Mouse (Mus musculus) fat pad, adult 2 months (tissue): Measurements from ENCODE around the gene Plcg2.

Experiments
- DNase-seq: peaks from one replicate; pipeline ENCODE4 v3.0.0-alpha.2; 2011; ENCODE audit warnings: low read depth, low spot score; ENCODE audit errors: extremely low read depth

The Plcg2 gene

DNA sequence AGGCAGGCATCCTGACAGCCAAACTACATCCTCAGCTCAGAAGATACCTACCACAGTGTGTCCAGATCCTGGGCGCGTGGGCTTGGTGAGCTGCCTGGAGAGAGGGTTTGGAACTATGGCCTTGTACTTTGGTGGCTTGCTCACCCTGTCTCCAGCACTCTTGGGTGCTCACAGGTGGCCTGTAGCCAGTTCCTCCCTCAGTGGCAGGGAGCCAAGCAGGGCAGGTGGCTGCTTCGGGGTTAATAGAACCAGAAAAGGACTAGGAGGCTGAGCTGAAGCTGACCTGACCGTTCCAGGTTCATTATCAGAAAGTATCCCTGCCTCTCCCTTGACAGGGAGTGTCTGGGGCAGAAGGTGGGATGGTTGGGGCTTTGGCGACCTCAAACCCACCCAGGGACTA, 48.3 kb downstream of the Plcg2 start:
- DNase-seq: no peak

DNA sequence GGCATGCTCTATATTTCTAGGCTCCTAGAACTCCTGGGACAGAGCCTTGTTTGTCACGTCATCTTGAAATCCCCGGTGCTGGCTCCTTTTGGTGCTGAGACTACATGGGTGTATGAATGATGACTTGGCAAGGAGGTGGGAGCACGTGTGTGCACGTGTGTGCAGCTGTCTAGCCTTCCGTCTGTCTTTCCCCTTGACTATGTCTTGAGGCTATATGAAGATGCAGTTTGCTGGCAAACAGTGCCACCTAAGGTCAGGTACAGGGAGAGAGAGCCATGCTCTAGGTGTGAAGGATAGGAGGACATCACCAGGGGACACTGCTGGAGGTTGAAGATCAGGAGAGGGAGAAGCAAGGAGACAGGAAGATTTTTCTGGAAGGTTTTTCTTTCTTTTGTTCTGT, 49.9 kb downstream of the Plcg2 start:
- DNase-seq: no peak

DNA sequence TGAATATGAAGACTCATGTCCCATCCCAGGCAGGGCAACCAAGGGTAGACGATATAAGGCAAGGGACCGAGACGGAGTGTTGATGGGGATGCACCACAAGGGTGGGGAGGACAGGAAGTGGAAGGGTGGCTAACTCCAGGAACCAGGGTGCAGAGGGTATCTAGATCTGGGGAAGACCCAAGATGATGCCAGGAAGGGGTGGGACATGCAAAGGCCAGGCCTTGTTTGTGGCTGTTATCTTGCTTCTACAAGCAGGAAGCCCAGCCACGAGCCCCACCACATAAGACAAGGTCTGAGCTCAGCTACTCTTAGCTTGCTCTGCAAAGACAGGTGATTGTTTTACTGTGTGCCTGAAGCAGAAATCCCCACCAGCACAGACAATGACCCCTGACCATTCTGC, 50.4 kb downstream of the Plcg2 start:
- no peak for DNase-seq

DNA sequence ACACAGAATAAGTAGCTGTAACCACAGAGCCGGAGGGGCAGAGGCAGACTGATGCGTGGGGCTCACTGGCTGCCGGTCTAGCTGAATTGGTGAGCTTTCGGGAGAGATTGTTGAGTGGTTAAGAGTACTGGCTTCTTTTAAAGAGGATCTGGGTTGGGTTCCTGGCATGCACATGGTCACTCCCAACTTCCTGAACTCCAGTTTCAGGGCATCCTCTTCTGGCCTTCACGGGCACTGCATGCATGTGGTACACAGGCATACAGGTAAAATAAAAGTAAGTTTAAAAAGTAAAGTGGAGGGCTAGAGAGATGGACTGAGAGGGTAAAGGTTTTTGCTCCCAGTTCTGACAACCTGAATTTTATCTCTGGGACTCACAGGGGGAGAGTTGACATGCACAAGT, 52.4 kb downstream of the Plcg2 start:
- DNase-seq: no peak

DNA sequence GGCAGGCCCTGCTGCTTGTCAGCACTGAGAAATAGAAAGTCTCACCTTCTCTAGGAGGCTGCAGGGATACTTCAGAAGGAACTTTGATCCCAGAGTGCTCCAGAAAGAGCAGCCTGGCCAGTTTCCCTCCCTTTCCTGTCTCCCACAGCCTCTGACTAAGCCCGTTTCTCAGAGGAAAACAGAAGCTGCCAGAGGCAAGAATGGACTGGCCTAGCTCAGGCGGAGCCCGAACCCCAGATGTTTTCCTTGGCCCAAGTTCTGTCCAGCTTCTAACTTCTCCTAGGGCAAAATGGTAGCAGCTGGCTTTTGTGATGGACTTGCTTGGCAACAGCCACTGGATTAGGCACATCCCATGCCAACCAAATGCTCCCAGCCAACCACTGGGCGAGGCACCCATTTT, 62.9 kb downstream of the Plcg2 start:
- peak; percentile 99 for DNase-seq

DNA sequence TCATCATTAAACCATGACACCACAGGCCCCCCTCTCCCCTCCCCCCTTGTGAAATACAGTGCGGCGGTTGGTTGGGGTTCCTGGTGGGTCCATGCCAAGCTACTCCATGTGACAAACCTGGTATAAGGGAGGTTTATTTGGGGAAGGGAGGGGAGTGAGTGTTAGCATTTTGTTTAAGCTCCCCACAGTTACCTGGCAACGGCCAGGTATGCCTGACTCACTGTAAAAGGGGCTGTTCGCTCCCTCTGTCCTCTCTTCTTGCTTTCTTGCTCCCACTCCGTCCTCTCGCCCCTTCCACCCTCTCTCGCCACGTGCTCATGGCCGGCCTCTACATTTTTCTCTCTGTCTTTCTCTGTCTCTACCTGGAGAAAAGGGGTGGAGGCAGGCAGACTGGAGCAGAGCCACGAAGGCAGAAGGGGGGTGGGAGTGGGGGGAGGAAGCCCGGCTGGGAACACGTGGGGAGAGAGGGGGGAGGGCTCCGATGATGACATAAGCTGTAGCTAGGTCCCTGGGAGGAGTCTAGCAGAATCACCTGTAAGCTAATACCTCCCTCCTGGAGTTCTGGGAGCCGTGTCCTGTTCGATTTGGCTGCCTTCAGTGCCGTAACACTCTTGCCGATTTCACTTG, 63.8 kb downstream of the Plcg2 start:
- peak; percentile 33 for DNase-seq

DNA sequence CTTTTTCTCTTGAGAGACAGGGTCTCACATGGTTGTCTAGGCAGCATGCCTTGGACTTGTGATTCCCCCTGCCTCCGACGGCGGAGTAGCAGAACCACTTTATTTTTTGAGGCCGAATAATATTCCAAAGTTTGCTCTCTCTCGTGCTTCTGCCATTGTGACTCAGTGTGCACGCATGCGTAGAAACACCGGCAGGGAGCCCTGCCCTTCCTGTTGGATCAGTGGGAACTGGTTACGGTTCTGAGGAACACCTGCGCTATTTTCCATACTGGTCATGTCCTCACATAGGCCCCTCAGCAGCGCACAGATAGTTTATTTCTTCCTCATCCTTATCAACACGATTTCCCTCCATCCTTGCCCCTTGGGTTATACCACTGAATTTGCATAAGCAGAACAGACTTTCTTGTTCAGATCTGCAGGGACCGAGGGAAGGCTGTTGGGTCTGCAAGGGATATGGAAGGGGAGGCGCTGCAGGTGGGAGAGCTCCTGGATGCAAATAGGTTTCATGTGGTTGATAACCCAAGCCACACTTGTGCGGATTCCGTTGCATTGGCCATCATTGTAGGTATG, 64.4 kb downstream of the Plcg2 start:
- no peak for DNase-seq

DNA sequence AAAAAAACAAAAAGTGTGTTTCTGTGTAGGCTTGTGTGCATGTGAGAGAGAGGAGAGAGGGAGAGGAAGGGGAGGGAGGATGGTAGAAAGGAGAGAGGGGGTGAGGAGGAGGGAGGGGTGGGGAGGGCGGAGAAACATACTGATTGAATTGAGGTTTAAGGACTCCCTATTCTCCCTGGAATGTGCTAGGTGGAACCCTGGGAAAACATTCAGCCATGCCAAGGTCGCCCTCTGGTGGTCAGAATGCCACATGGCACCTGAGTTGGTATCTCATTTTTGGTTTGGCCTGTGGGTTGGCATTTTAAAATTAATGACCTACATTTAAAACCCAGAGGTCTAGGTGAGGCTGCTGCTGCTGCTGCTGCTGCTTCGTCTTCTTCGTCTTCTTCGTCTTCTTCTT, 71.3 kb downstream of the Plcg2 start:
- no peak for DNase-seq

DNA sequence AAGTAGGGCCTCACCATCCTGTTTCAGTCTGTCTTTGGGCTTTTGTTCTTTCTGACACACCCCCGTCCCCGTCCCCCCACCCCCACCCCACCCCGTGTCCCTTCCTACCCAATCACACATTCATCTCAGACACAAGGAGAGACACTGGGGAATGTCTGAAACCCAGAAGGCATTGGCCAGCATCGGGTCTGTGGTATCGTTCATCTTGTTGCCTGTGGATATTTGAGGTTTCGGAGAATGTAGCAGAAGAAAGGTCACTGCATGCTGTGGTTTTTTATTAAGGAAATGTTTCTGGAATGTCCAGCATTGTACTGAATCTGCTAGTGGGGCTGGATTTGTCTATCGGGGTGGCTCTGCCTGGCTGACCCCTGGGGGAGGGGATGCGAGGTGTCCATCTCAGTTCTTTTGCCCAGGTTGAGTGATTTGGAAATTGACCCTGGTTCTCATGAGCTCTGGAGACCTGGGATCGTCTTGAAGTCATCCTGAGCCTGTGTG, 78.2 kb downstream of the Plcg2 start:
- no peak for DNase-seq

DNA sequence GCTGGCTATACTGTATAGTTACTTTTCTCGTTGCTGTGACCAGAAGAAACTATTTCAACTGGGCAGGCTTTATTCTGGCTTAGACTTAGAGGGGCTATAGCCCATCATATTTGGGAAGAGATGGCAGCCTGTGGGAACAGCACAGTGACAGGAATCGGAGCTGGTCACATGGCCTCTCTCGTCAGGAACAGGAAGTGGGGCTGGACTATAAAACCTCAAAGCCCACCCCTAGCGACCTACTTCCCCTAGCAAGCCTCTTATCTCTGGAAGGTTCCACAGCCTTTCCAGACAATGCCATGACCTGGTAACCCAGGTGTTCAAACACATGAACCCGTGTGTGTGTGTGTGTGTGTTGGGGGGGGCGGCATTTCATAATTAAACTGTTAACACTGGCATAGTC, 79.0 kb downstream of the Plcg2 start:
- no peak for DNase-seq

DNA sequence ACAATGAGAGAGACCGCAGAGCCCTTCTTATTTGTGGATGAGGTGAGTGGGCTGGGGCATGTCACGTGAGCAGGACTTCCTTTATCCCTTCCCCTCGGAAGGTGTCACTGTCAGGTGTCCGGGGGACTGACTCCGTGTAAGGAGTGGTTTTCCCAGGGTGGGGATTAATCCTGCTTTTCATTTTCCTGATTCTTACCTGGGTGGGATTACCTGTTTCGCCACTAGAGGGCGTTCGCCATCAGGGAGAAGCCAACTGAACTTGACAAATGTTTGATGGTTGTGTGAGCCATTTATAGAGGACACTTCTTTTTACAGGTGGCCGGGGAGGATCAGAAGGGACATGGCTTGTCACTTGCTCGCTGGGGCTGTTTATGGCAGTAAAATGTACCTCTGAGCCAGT, 79.8 kb downstream of the Plcg2 start:
- DNase-seq: no peak

DNA sequence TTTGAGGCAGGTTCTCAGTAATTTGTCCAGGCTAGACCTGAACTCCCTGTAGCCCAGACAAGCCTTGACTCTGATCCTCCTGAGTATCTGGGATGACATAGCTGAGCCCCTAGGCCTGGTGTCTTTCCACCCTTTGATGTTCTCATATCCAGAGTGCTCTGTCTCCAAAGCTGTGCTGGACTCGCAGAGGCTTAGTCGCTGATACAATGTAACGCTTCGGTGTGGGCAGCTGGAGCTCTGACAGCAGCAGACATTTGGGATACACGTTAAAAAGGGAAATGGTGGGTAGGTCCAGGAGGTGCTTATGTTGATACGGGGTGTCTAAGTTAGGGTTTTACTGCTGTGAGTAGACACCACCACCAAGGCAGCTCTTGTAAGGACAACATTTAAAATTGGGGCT, 80.8 kb downstream of the Plcg2 start:
- no peak for DNase-seq

DNA sequence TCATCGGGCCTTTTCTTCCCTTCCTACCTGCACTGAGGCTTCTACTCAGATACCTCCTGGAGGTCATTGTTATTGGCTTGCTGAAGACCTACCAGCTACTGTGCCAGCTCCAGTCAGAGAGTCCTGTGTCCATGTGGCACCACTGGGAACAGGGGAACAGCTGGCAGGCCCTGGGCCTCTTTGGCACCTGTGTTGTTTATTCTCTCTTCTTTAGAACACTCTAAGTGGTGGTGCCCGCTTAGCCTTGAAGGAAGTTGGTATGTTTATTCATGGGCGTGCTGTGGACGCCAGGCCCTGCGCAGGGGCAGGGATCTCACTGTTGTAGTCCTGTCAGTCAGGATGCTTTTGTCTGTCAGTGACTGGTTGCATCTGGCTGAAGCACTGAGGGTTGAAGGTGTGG, 95.8 kb downstream of the Plcg2 start:
- DNase-seq: no peak

DNA sequence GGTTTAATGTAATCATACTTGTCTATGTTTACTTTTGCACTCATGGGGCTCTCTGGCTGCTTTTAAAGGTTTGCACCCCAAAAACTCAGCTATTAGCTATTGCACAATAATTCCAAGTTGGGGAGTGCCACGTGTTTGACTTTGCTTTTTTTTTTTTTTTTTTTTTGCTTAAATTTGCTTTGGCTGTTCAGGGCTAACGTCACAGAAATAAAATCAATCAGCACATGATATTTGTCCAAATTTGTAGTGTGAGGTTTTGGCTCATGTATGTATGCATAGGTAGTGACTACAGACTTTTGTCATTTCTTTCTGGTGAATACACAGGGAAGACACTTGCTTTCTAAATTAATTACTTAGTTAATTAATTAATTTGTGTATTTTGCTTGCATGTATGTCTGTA, 96.9 kb downstream of the Plcg2 start:
- DNase-seq: no peak

DNA sequence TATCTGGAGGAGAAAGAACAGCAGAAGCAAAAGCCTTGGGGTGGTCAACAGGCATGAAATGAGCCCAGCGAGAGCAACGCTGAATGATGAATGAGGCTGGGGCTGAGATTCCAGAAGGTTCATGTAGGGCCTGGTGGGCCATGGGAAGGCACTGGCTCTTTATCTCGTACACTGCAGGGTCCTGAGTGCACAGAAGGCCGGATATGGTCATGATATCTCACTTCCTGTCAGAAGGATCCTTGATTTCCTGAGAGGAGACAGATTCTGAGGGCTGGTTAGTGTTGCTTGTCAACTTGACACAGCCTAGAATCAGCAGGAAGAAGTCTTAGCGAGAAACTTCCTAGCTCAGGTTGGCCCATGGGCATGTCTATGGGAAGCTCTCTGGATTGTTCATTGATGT, 98.7 kb downstream of the Plcg2 start:
- no peak for DNase-seq

DNA sequence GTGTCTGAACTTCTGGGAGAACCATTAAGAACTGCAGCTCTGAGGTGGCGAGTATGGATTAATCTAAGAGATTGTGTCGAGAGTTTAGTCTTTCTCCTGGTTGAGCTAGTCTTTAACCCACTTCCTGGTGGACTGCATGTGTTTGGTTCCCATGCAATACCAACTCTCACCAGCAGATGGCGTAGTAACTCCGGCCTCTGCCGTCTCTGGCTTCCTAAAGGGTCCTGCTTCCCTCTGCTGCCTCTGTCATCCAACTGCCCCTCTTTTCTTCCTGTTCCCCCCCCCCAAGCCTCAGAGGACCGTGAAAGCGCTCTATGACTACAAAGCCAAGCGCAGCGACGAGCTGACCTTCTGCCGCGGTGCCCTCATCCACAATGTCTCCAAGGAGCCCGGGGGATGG, 102.7 kb downstream of the Plcg2 start:
- no peak for DNase-seq

DNA sequence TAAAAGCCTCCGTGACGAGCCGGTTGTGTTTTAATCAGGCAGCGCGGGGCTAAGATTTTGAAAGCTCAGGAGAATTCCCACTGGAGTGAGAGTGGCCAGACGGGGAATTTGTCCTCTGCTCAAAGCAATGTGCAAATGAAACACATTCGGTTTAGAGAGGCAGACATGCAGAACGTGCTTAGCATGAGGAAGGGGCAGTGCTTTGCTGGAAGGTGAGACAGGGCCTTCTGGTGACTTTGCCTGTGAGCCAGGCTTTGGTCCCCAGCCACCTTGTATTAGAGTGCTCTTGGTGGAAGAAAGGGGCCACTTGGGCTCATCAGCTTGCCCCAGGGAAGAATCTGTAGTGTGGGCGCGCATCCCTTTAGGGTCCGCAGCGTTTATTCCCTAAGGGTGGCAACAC, 106.0 kb downstream of the Plcg2 start:
- DNase-seq: no peak

DNA sequence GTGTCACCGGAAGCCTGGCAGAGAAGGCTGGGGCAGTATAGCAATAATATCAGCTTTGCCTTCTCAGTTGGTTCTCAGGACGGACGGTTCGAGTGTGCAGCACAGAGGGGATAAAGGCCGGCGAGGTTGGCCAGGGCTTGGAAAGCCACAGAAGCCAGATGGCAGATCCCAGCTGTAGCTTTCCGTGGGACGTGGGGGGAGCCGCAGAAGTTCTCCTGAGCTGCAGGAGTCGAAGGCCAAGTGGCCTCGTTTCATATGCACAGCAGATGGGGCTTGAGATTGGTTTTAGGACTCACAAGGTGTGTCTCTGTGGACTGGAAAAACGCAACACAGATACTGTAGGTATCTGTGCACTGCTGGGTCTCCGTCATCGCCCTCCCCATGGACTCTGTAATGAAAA, 106.6 kb downstream of the Plcg2 start:
- DNase-seq: no peak

DNA sequence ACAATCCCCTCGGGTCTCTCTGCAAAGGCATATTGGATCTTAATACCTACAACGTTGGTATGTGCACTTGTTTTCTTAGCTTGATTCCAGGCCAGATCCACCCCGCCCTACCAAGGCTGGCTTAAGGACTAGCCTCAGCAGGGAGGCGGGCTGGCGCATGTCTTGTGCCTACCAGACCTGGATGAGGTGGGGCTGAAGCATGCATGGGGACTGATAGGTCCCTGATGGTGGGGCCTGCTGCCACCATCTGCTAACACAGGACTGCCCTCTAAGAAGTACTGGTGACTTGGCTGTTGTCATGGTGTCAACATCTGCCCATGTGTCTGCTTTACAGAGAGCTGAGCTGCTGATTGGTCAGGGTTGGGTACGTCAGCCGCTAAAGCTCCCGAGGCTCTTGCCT, 107.1 kb downstream of the Plcg2 start:
- no peak for DNase-seq

DNA sequence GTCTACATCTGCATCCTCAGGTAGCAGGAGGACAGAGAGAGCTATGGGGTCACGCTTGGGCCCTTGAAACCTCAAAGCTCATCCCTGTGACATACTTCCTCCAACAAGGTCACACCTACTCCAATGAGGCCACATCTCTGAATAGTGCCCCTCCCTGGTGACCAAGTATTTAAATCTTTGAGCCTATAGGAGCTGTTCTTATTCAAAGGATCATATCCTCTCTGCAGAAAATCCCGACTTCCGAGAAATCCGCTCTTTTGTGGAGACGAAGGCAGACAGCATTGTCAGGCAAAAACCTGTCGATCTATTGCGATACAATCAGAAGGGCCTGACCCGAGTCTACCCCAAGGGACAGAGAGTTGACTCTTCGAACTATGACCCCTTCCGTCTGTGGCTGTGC, 112.4 kb downstream of the Plcg2 start:
- DNase-seq: no peak

DNA sequence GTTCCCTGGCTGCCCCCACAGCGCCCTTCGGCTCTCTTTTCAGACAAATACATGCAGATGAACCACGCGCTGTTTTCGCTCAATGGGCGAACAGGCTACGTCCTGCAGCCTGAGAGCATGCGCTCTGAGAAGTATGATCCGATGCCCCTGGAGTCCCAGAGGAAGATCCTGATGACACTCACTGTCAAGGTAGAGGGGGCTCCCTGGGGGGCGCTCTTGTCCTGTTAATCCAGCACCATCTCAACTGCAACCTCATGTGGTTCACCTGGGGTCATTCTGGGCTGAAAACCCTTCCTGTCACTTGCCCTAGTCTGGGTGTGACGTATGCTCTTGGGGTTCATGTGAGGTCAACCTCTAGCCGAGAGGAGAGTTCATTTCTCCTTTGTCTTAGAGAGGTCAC, 114.8 kb downstream of the Plcg2 start:
- DNase-seq: no peak

DNA sequence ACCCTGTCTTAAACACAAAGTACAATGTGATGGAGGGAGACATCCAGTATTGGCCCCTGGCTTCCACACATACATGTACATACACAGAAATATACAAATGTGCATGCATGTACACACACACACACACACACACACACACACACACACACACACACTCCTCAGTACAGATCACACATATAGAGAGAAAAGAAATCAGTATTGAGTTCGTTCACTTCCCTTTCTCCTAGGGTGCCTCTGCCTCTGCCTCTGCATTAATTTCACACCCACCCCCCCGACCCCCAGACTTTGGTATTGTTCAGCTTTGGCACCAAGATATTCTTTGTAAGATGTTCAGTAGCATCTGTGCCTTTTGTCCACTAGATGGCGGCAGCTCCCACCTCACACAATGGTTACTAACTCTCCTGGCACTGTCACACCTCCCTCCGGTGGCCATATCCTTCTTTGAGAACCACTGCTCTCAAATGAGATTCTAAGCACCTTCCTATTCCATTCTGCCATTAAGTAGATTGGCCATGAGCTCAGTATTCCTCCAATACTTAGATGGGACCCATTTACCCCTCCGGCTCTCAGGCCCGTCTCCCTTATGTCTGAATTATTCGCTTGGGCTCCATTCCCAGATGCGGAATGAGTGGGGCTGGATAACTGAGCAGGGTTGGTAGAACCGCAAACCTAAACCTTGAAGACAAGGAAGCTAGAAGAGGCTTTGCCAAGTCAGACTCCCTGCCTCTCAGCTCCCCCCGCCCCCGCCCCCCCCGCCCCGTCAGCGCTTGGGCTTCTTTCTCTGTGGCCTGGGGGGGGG, 128.1 kb downstream of the Plcg2 start:
- DNase-seq: no peak
